Mouse (Mus musculus) heart, embryonic 13.5 days (tissue): ENCODE data around the gene Cep128. TPM values are rescaled to one million over a fixed set of nuclear protein-coding genes. Genes with fewer than 3 reads are reported as not detected.
A peak's percentile ranks its signal among the peaks of the same experiment; 100 is the strongest.

ENCODE experiments used
- ATAC-seq: fragments of 200-750 bp; cut with Nextera tagmentation; 2 replicates; pipeline ENCODE4 v1.8.0; 2017; ENCODE audit warnings: moderate TSS enrichment; ENCODE audit not compliant: insufficient number of reproducible peaks, low FRiP score, low TSS enrichment; ENCODE audit errors: extremely low read depth
- H3K27ac ChIP-seq: fragments of 300-500 bp; sonication (generic); replicated peaks from 2 replicates; pipeline ENCODE4 v1.5.1; 2015; ENCODE audit warnings: moderate library complexity, mild to moderate bottlenecking, inconsistent platforms
- H3K27me3 ChIP-seq: fragments of 300-500 bp; sonication (generic); replicated peaks from 2 replicates; pipeline ENCODE4 v1.6.1; 2015; ENCODE audit warnings: mild to moderate bottlenecking, inconsistent platforms
- H3K36me3 ChIP-seq: fragments of 300-500 bp; sonication (generic); 2 replicates; pipeline ENCODE4 v1.6.1; 2015; ENCODE audit warnings: mild to moderate bottlenecking, inconsistent platforms
- H3K4me1 ChIP-seq: fragments of 300-500 bp; sonication (generic); 2 replicates; pipeline ENCODE4 v1.6.1; 2015; ENCODE audit warnings: inconsistent platforms
- H3K4me2 ChIP-seq: fragments of 300-500 bp; sonication (generic); 2 replicates; pipeline ENCODE4 v1.6.1; 2015; ENCODE audit warnings: inconsistent platforms, mild to moderate bottlenecking, moderate library complexity
- H3K4me3 ChIP-seq: fragments of 300-500 bp; sonication (generic); 2 replicates; pipeline ENCODE4 v1.5.1; 2015; ENCODE audit warnings: moderate library complexity, mild to moderate bottlenecking, inconsistent platforms
- H3K9ac ChIP-seq: fragments of 300-500 bp; sonication (generic); 2 replicates; pipeline ENCODE4 v1.6.1; 2015; ENCODE audit warnings: inconsistent platforms, mild to moderate bottlenecking, moderate library complexity
- H3K9me3 ChIP-seq: fragments of 300-500 bp; sonication (generic); 2 replicates; pipeline ENCODE4 v1.6.1; 2016; ENCODE audit warnings: inconsistent platforms
- WGBS: fragments of 180-500 bp; shearing (Covaris S2); methylation state at CpG from one replicate; pipeline ENCODE4 v1.1.7; 2015; ENCODE audit warnings: mixed read lengths; 5-methylcytosine and 5-hydroxymethylcytosine counted together
- polyA plus RNA-seq: library from polyadenylated mRNA; unstranded; fragments of >200 nt; fragmentation: Nextera tagmentation; extraction: Ambion mirVana; gene quantifications from 2 replicates; pipeline ENCODE4 v1.2.1, GENCODE M21; 2015

Gene Cep128
- polyA plus RNA-seq, 1 experiment from 2014 or later: 6.0 TPM

DNA sequence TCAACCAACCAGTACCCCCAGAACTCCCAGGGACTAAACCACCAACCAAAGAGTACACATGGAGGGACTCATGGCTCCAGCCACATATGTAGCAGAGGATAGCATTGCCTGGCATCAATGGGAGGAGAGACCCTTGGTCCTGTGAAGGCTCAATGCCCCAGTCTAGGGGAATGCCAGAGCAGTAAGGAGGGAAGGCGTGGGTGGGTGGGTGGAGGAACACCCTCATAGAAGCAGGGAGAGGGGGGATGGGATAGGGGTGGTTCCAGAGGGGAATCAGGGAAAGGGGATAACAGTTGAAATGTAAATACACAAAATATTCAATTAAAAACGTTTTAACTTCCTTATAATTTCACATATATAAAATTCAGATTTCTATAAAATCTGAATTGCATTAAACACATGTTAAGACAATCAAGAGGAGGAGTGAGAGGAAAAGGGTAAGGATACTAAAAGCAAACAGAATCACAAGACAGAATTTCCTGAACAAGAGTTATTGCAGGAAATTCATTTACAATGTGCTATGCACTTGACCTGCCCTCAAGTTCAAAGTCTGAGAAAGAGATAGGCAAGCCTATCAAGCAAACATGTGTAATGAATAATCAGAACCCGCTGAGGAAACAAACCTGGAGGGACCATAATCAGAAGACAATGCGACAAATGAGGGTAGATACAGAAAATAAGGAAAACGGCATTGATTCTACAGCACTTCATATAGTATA, 207.2 kb downstream of the Cep128 start:
- H3K27ac ChIP-seq: no peak overlapping the region
- no peak overlapping the region for H3K9ac ChIP-seq
- no peak for ATAC-seq
- H3K36me3 ChIP-seq: no peaks in the 10 kb centered on the region
- no peaks in the 10 kb centered on the region for H3K9me3 ChIP-seq
- no peak overlapping the region for H3K4me3 ChIP-seq
- no peak overlapping the region for H3K4me2 ChIP-seq
- no peaks in the 10 kb centered on the region for H3K4me1 ChIP-seq
- no peaks in the 10 kb centered on the region for H3K27me3 ChIP-seq
- 56% methylated on average over 5 of the region's 5 CpGs for WGBS

DNA sequence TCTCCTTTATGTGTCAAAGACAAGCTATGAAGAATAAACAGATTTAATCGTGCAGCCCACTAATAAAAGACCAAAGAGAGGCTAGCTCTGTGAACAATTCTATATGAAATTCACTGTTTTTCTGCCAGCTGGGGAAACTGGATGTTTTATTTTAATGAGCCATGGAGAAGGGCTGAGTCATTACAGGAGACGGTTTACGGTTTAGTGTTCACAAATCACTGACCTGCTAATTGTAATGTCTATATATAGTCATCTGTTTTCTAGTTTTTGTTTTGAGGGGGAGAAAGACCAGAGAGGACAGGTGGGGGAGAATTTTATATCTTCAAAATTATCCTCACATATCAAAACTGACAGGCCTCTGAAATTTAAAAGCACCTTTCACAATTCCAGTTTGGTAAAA, 212.6 kb downstream of the Cep128 start:
- Histone ChIP-seq H3K27me3 (no peaks in the 10 kb centered on the region), H3K9ac (no peak overlapping the region), H3K27ac (no peak overlapping the region), H3K4me1 (peaks cover 4% of the 10 kb centered on the region; the same call in 1 of the 2 replicates), H3K4me2 (no peak overlapping the region), H3K4me3 (no peak overlapping the region), H3K36me3 (no peaks in the 10 kb centered on the region), H3K9me3 (no peaks in the 10 kb centered on the region)
- WGBS: 77% methylated on average over 3 of the region's 3 CpGs
- no peak for ATAC-seq

DNA sequence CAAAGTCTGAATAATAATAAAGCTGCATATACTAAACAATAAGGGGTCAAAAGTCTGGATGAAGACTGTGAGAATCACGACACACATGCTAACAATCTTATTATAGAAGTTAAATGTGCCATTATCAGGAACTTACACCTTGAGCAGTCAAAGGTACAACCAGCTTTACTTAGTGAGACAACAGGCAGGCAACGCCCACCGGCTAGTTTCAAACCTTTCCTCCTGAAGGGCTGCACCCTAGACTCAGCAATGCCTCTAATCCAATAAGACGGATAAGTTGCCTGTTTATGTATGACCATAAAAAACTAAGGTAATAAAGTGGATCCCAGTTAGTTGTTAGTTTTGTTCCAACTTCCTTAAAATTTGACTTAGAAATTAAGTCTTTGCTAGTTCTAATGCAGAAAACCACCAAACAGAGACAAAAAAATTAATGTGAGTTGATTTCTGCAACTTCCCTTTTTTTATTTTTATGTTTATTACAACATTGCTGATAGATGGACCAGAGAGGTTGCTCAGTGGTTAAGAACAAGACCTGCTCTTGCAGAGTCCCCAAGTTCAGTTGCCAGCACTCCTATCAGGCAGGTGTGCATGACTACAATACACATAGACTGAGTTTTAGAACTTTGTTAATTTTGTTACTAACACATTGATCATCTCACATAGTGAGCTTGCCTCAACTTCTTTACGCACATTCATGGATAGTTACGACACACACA, 223.0 kb downstream of the Cep128 start:
- no peaks in the 10 kb centered on the region for H3K9me3 ChIP-seq
- WGBS: 86% methylated on average over 6 of the region's 6 CpGs
- H3K4me3 ChIP-seq: no peak overlapping the region
- H3K4me1 ChIP-seq: no peaks in the 10 kb centered on the region
- H3K36me3 ChIP-seq: no peaks in the 10 kb centered on the region
- H3K9ac ChIP-seq: no peak overlapping the region
- no peak for ATAC-seq
- no peaks in the 10 kb centered on the region for H3K27me3 ChIP-seq
- H3K4me2 ChIP-seq: no peak overlapping the region
- no peak overlapping the region for H3K27ac ChIP-seq

DNA sequence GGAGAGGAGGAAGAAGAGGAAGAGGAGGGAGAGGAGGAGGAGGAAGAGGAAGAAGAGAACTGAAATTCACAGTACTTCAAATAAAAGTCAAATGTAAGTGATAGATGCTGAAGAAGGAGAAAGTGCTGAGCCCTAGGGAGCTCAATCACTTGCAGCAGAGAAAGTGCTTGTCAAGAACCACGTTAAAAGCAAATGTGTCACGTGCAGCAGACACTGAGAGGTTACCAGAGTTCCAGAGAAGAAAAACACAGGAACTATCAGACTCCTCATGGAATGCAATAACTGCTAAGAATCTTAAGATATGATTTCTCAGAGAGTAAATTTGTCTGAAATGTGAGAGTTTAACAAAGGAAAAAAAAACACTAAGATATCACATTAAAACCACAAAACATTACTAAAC, 225.7 kb downstream of the Cep128 start:
- no peaks in the 10 kb centered on the region for H3K9me3 ChIP-seq
- H3K36me3 ChIP-seq: no peaks in the 10 kb centered on the region
- 27% methylated on average over 2 of the region's 2 CpGs for WGBS
- no peak overlapping the region for H3K4me2 ChIP-seq
- no peak for ATAC-seq
- no peaks in the 10 kb centered on the region for H3K4me1 ChIP-seq
- H3K27me3 ChIP-seq: no peaks in the 10 kb centered on the region
- no peak overlapping the region for H3K4me3 ChIP-seq
- H3K27ac ChIP-seq: no peak overlapping the region
- no peak overlapping the region for H3K9ac ChIP-seq

DNA sequence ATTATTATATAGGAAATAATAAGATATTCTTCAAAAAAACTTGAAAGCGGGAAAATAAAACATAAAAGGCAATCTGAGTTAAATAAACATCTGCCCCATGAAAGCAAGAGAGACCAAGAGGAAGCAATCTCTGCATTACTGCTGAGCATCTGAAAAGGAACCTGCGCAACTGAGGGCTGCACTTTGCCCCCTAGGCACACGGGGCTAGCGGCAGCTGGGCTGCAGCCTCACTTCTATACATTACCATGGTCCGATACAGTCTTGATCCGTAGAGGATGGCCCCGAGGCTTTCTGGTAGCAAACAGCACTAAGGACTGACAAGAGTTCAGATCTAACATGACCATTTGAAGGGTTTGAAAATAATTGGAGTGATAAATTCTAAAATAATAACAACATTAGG, 230.2 kb downstream of the Cep128 start:
- WGBS: 83% methylated on average over 7 of the region's 7 CpGs
- no peaks in the 10 kb centered on the region for H3K4me1 ChIP-seq
- H3K4me2 ChIP-seq: no peak overlapping the region
- ATAC-seq: no peak
- H3K9me3 ChIP-seq: no peaks in the 10 kb centered on the region
- no peak overlapping the region for H3K27ac ChIP-seq
- H3K36me3 ChIP-seq: no peaks in the 10 kb centered on the region
- no peak overlapping the region for H3K4me3 ChIP-seq
- H3K27me3 ChIP-seq: no peaks in the 10 kb centered on the region
- H3K9ac ChIP-seq: no peak overlapping the region

DNA sequence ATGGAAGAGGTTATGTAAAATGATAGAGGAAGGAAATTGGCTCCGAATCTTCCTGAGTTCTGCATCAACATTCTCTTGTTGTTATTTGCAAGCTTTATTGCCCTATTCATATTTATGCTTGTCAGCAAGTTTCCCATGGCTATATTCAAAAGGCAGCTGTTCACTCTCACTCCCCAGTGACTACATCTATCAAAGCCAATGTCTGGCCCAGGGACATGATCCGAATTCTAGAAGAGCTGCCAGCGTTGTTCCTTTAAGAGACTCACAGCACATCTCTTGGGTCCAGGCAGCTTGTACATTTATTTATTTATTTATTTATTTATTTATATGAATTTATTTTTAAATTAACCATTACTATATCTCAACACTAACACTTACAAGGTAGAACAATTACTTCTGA, 235.1 kb downstream of the Cep128 start:
- no peak overlapping the region for H3K4me3 ChIP-seq
- H3K27me3 ChIP-seq: no peaks in the 10 kb centered on the region
- no peaks in the 10 kb centered on the region for H3K4me1 ChIP-seq
- no peaks in the 10 kb centered on the region for H3K36me3 ChIP-seq
- WGBS: 85% methylated on average over 3 of the region's 3 CpGs
- H3K4me2 ChIP-seq: no peak overlapping the region
- no peaks in the 10 kb centered on the region for H3K9me3 ChIP-seq
- no peak for ATAC-seq
- H3K27ac ChIP-seq: no peak overlapping the region
- no peak overlapping the region for H3K9ac ChIP-seq

DNA sequence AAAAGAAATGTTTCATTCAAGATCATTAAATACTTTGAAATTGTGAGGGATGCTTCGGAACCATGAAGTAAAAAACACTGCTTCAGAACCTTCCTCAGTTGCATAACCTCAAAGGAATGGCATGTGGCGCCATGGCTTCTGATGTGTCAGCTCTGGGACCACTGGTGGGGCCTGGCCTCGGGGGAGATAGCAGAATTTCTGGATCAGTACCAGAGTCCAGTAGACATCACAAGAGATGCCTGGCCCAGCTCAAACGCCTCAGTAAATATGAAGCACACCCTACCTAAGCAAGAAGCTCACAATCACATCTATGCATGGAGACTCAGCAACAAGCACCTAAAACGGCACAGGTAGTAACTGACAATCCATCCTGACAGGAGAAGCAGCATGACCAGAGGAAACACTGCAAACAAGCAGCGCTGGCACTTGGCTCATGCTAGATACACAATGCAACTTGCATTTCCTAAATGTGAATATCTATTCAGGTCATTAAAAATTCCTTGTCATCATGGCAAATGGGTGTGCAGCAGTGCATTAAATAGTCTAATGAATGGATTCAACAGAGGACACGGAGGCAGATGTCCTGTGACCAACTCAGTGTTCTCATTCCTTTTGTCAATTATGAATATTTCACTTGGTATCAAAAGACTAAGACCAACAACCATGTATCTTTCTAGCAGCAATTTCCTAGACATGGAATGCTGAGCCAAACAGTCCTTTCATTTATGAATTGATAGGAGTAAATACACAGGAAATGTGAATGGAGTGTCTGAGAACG, 249.3 kb downstream of the Cep128 start:
- Histone ChIP-seq H3K9me3 (no peaks in the 10 kb centered on the region), H3K4me2 (no peak overlapping the region), H3K9ac (no peak overlapping the region), H3K4me1 (no peaks in the 10 kb centered on the region), H3K4me3 (no peak overlapping the region), H3K27me3 (no peaks in the 10 kb centered on the region), H3K36me3 (no peaks in the 10 kb centered on the region), H3K27ac (no peak overlapping the region)
- no peak for ATAC-seq
- WGBS: 77% methylated on average over 8 of the region's 8 CpGs

DNA sequence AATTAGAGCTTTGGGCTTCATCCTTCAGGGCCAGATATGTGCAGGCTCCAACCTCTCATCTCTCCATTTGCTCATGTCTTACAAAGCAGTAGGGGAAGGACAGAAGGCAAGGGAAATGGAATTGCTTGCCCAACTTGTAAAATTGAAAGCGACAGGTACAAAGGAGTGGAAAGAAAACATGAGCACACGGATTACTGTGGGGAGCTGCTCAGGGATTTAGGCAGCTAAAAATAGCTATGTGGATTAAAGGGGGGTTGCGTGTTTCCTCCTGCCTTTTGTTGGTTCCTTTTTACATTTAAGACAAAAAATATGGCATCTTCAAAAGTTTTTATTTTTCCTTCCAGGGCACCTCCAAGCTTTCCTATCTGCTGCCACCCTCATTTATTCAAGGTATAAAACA, 269.2 kb downstream of the Cep128 start:
- 32% methylated on average over 3 of the region's 3 CpGs for WGBS
- H3K9me3 ChIP-seq: no peaks in the 10 kb centered on the region
- peak overlapping the region; percentile 1; the same call in 1 of the 2 replicates for H3K27ac ChIP-seq
- H3K4me3 ChIP-seq: no peak overlapping the region
- 0 out of 2 replicates have a peak overlapping the region, but pooled peaks have one; percentile 14 for H3K4me2 ChIP-seq
- no peaks in the 10 kb centered on the region for H3K27me3 ChIP-seq
- no peak overlapping the region for H3K9ac ChIP-seq
- ATAC-seq: no peak
- H3K36me3 ChIP-seq: no peaks in the 10 kb centered on the region
- peaks cover 16% of the 10 kb centered on the region for H3K4me1 ChIP-seq

DNA sequence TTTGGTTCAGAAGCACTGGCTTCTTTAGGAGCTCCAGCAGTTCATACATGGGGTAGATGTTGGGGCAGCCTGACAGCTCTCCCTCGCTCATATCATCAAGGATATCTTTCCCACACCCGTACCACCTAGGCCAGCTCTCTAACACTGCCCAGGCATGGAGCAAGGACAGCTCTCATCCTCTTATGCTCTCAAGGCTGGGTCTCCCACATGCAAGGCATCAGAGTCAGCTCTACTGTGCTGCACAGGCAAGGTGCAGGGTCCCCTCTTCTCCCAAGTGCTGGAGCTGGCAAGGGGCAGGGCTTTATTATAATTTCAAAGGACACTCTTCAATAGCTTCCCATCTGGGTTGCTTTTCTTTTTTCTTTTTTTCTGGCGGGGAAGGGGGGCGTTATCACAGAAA, 280.9 kb downstream of the Cep128 start:
- Histone ChIP-seq H3K9me3 (no peaks in the 10 kb centered on the region), H3K36me3 (no peaks in the 10 kb centered on the region), H3K4me1 (no peaks in the 10 kb centered on the region), H3K27ac (no peak overlapping the region), H3K4me3 (no peak overlapping the region), H3K27me3 (no peaks in the 10 kb centered on the region), H3K9ac (no peak overlapping the region), H3K4me2 (no peak overlapping the region)
- 71% methylated on average over 4 of the region's 4 CpGs for WGBS
- no peak for ATAC-seq

DNA sequence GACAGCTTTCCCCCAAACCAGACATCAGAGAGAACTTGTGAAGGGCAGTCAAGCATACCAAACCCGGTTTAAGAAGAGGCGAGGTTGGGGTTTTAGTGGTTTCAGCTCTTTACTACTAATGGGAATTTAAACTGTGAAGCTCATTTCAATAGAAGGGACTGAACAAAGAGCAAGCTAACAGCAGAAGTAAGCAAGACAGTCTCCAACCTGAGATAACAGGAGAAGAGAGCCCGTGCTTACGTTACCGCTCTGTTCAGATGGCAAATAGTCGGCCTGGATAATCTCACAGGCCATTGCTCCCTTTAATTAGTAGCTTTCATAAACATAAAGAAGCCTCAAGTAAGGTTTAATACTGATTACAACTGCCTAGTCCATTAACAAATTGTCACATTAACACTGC, 286.3 kb downstream of the Cep128 start:
- Histone ChIP-seq H3K36me3 (no peaks in the 10 kb centered on the region), H3K4me1 (peaks cover 4% of the 10 kb centered on the region), H3K27ac (no peak overlapping the region), H3K27me3 (no peaks in the 10 kb centered on the region), H3K9ac (no peak overlapping the region), H3K4me2 (no peak overlapping the region), H3K9me3 (no peaks in the 10 kb centered on the region), H3K4me3 (no peak overlapping the region)
- 76% methylated on average over 6 of the region's 6 CpGs for WGBS
- ATAC-seq: no peak

DNA sequence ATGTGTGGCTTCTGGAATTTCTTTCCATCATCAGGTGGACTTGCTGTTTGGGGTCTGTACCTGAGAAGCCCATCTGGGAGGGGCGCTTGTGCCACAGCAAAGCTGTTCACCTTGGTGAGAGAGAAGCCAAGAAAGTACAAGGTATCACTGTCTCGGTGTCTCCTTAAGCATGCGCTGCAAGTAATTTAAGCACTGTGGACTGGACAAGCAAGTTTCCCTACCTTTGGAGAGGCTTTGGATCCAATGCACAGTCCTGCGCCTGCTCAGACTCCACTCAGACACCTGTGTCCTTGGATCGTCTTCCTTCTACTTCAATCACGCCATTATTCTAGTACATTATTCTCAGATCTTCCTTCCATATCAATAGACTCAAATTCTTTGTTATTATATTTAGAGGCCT, 288.0 kb downstream of the Cep128 start:
- no peak for ATAC-seq
- Histone ChIP-seq H3K4me2 (no peak overlapping the region), H3K9me3 (no peaks in the 10 kb centered on the region), H3K4me3 (no peak overlapping the region), H3K27ac (no peak overlapping the region), H3K36me3 (no peaks in the 10 kb centered on the region), H3K4me1 (peaks cover 4% of the 10 kb centered on the region), H3K27me3 (no peaks in the 10 kb centered on the region), H3K9ac (no peak overlapping the region)
- WGBS: 94% methylated on average over 6 of the region's 6 CpGs
